Comparison of ENCODE assay signal across 11 mouse cellular contexts in genomic region chr15:94927986-94928385, GRCm38 (mm10).
"Had no signal": no experiment of that assay in that cellular context is flagged by ENCODE, and none has a peak within 500 bp of the region (broad histone marks: within the 10 kb centered on the region; RNA-seq: fewer than 3 reads in every experiment).

No protein-coding gene starts in this region.

- H3K4me1 ChIP-seq: limb, embryonic 12.5 days; liver, embryonic 13.5 days; midbrain, embryonic 15.5 days had no signal

- H3K4me2 ChIP-seq: limb, embryonic 12.5 days; liver, embryonic 13.5 days; midbrain, embryonic 15.5 days had no signal

- H3K9me3 ChIP-seq: limb, embryonic 12.5 days; midbrain, embryonic 15.5 days had no signal

- DNase-seq: kidney, adult 8-10 months; kidney, postnatal 25 days; layer of hippocampus, adult 9-11 months; liver; liver, embryonic 13.5 days; lung, adult 18-20 months; right cerebral cortex, adult 18-20 months; right cerebral cortex, postnatal 25 days; thymus, postnatal 36 days had no signal

- ATAC-seq: midbrain, embryonic 15.5 days had no signal

- H3K36me3 ChIP-seq: limb, embryonic 12.5 days; liver, embryonic 13.5 days; midbrain, embryonic 15.5 days had no signal

- H3K9ac ChIP-seq: limb, embryonic 12.5 days; liver, embryonic 13.5 days; midbrain, embryonic 15.5 days had no signal

- H3K4me3 ChIP-seq: limb, embryonic 12.5 days; liver, embryonic 13.5 days; midbrain, embryonic 15.5 days had no signal

- H3K27ac ChIP-seq: limb, embryonic 12.5 days; liver, embryonic 13.5 days; midbrain, embryonic 15.5 days had no signal

- H3K27me3 ChIP-seq: limb, embryonic 12.5 days; liver, embryonic 13.5 days; midbrain, embryonic 15.5 days had no signal
